Comparison of ENCODE assay signal across 7 mouse cellular contexts in genomic region chr10:81431526-81432168, GRCm38 (mm10). TPM values are rescaled to one million over a fixed set of nuclear protein-coding genes. Genes with fewer than 3 reads are reported as not detected.
DNase-seq lines count a peak whose midpoint lies in the region; ATAC-seq and TF ChIP-seq lines count a peak whose summit lies in the region.

No protein-coding gene starts in this region.

- peak overlapping the region; percentile 83 for H3K4me3 ChIP-seq in cerebellum, adult 2 months (replicated peaks; ENCODE audit: insufficient read depth, low read depth, low read length)
- H3K4me3 ChIP-seq in heart, embryonic 11.5 days (ENCODE audit: low read depth, low read length) = peak overlapping the region; percentile 68
- H3K4me3 ChIP-seq in kidney, embryonic 15.5 days (replicated peaks) = peak overlapping the region; percentile 84
- peak overlapping the region; percentile 76 for H3K4me3 ChIP-seq in stomach, embryonic 16.5 days (replicated peaks; ENCODE audit: low read length)

- peak overlapping the region; percentile 97 for H3K4me2 ChIP-seq in heart, embryonic 11.5 days
- H3K4me2 ChIP-seq in kidney, embryonic 15.5 days = peak overlapping the region; percentile 97
- H3K4me2 ChIP-seq in stomach, embryonic 16.5 days (ENCODE audit: low read depth, low read length) = peak overlapping the region; percentile 93

- H3K4me1 ChIP-seq in cerebellum, adult 2 months (ENCODE audit: control insufficient read depth, insufficient read depth, low read length) = peaks cover 57% of the 10 kb centered on the region
- H3K4me1 ChIP-seq in heart, embryonic 11.5 days (ENCODE audit: control insufficient read depth, insufficient read depth, low read length) = peaks cover 25% of the 10 kb centered on the region
- peaks cover 53% of the 10 kb centered on the region for H3K4me1 ChIP-seq in kidney, embryonic 15.5 days
- peaks cover 31% of the 10 kb centered on the region for H3K4me1 ChIP-seq in stomach, embryonic 16.5 days (ENCODE audit: control insufficient read depth, insufficient read depth, low read length)

- H3K27me3 ChIP-seq in cerebellum, adult 2 months (ENCODE audit: control insufficient read depth, insufficient read depth, low read length) = no peaks in the 10 kb centered on the region
- H3K27me3 ChIP-seq in heart, embryonic 11.5 days (ENCODE audit: control insufficient read depth, insufficient read depth, low read length) = peaks cover 16% of the 10 kb centered on the region
- no peaks in the 10 kb centered on the region for H3K27me3 ChIP-seq in kidney, embryonic 15.5 days
- no peaks in the 10 kb centered on the region for H3K27me3 ChIP-seq in stomach, embryonic 16.5 days (ENCODE audit: control insufficient read depth, insufficient read depth, low read length)

- WGBS in cerebellum, adult 2 months = 17% methylated on average over 15 of the region's 15 CpGs
- WGBS in heart, embryonic 11.5 days (ENCODE audit: insufficient replicate concordance) = 21% methylated on average over 15 of the region's 15 CpGs
- 20% methylated on average over 15 of the region's 15 CpGs for WGBS in kidney, embryonic 15.5 days
- 17% methylated on average over 15 of the region's 15 CpGs for WGBS in stomach, embryonic 16.5 days

- ATAC-seq in heart, embryonic 11.5 days (replicated peaks; ENCODE audit: insufficient number of reproducible peaks, low FRiP score, low TSS enrichment) = no peak
- ATAC-seq in kidney, embryonic 15.5 days (replicated peaks; ENCODE audit: low FRiP score) = no peak
- ATAC-seq in stomach, embryonic 16.5 days (ENCODE audit: insufficient read depth, low FRiP score) = no peak

- TF ChIP-seq POLR2A in cerebellum, adult 2 months (IDR thresholded peaks at IDR 0.05; ENCODE audit: borderline replicate concordance, insufficient read depth, low read length) = no peak

- no peak for TF ChIP-seq CTCF in cerebellum, adult 2 months (IDR thresholded peaks at IDR 0.05; ENCODE audit: borderline replicate concordance, insufficient read depth, low read depth, low read length)

- H3K9me3 ChIP-seq in heart, embryonic 11.5 days (replicated peaks; ENCODE audit: control insufficient read depth, low read length) = no peaks in the 10 kb centered on the region
- no peaks in the 10 kb centered on the region for H3K9me3 ChIP-seq in kidney, embryonic 15.5 days (replicated peaks)
- H3K9me3 ChIP-seq in stomach, embryonic 16.5 days (replicated peaks; ENCODE audit: control insufficient read depth, low read length) = no peaks in the 10 kb centered on the region

- H3K27ac ChIP-seq in cerebellum, adult 2 months (ENCODE audit: insufficient read depth, low read length) = peak overlapping the region; percentile 72
- H3K27ac ChIP-seq in heart, embryonic 11.5 days (ENCODE audit: low read depth, low read length) = no peak overlapping the region
- H3K27ac ChIP-seq in kidney, embryonic 15.5 days = peak overlapping the region; percentile 97
- H3K27ac ChIP-seq in stomach, embryonic 16.5 days (ENCODE audit: low read length) = peak overlapping the region; percentile 91

- no peaks in the 10 kb centered on the region for H3K36me3 ChIP-seq in heart, embryonic 11.5 days (ENCODE audit: control insufficient read depth, insufficient read depth, low read length)
- no peaks in the 10 kb centered on the region for H3K36me3 ChIP-seq in kidney, embryonic 15.5 days
- no peaks in the 10 kb centered on the region for H3K36me3 ChIP-seq in stomach, embryonic 16.5 days (ENCODE audit: control insufficient read depth, insufficient read depth, low read length)

- peak; percentile 14 for DNase-seq in urinary bladder, postnatal 10 days (ENCODE audit: low spot score)
- DNase-seq in urinary bladder, postnatal 36 days (ENCODE audit: low spot score in 2 of 2) = no peak
- DNase-seq in cerebellum, adult 2 months = peak in 1 of 2 experiments; percentile 70
- DNase-seq in lung, postnatal 4 days = peak; percentile 26 to 44

- H3K9ac ChIP-seq in heart, embryonic 11.5 days (ENCODE audit: low read depth, low read length) = no peak overlapping the region
- 0 out of 2 replicates have a peak overlapping the region, but pooled peaks have one; percentile 78 for H3K9ac ChIP-seq in kidney, embryonic 15.5 days
- H3K9ac ChIP-seq in stomach, embryonic 16.5 days (ENCODE audit: low read length) = no peak overlapping the region

RNA-seq across cellular contexts. Expression of gene Nfic, which starts 23.8 kb away (rescaled TPM):
- 103 and 108 TPM in 2 replicates for polyA plus RNA-seq in cerebellum, adult 2 months (2012; rRNA removed)
- polyA plus RNA-seq in heart, embryonic 11.5 days (2014; fragmentation: Nextera tagmentation; extraction: Ambion mirVana) = 28.1 and 29.8 TPM in 2 replicates
- 67.9 and 84.5 TPM in 2 replicates for polyA plus RNA-seq in kidney, embryonic 15.5 days (2015; fragmentation: Nextera tagmentation; extraction: Ambion mirVana)
- polyA plus RNA-seq in stomach, embryonic 16.5 days (2015; fragmentation: Nextera tagmentation; extraction: Ambion mirVana) = 74.8 and 82.5 TPM in 2 replicates

RNA-seq across cellular contexts. Expression of gene Smim24, which starts 38.8 kb away (rescaled TPM):
- 1.2 and 1.7 TPM in 2 replicates for polyA plus RNA-seq in cerebellum, adult 2 months (2012; rRNA removed)
- 4.2 and 5.8 TPM in 2 replicates for polyA plus RNA-seq in heart, embryonic 11.5 days (2014; fragmentation: Nextera tagmentation; extraction: Ambion mirVana)
- polyA plus RNA-seq in kidney, embryonic 15.5 days (2015; fragmentation: Nextera tagmentation; extraction: Ambion mirVana) = 26.0 and 29.4 TPM in 2 replicates
- 61.8 and 65.3 TPM in 2 replicates for polyA plus RNA-seq in stomach, embryonic 16.5 days (2015; fragmentation: Nextera tagmentation; extraction: Ambion mirVana)

RNA-seq across cellular contexts. Expression of gene Gm48552, which starts 42.8 kb away (rescaled TPM):
- polyA plus RNA-seq in cerebellum, adult 2 months (2012; rRNA removed) = 10.7 and 13.8 TPM in 2 replicates
- 0.55 and 1.2 TPM in 2 replicates for polyA plus RNA-seq in heart, embryonic 11.5 days (2014; fragmentation: Nextera tagmentation; extraction: Ambion mirVana)
- polyA plus RNA-seq in kidney, embryonic 15.5 days (2015; fragmentation: Nextera tagmentation; extraction: Ambion mirVana) = 1.6 and 2.1 TPM in 2 replicates
- polyA plus RNA-seq in stomach, embryonic 16.5 days (2015; fragmentation: Nextera tagmentation; extraction: Ambion mirVana) = 1.3 and 1.5 TPM in 2 replicates

RNA-seq across cellular contexts. Expression of gene Gm48551, which starts 47.4 kb away (rescaled TPM):
- polyA plus RNA-seq in cerebellum, adult 2 months (2012; rRNA removed) = 10.2 and 10.8 TPM in 2 replicates
- 1.4 and 2.9 TPM in 2 replicates for polyA plus RNA-seq in heart, embryonic 11.5 days (2014; fragmentation: Nextera tagmentation; extraction: Ambion mirVana)
- polyA plus RNA-seq in kidney, embryonic 15.5 days (2015; fragmentation: Nextera tagmentation; extraction: Ambion mirVana) = 2.5 and 4.1 TPM in 2 replicates
- 3.0 and 3.8 TPM in 2 replicates for polyA plus RNA-seq in stomach, embryonic 16.5 days (2015; fragmentation: Nextera tagmentation; extraction: Ambion mirVana)

RNA-seq across cellular contexts. Expression of gene Dohh, which starts 47.4 kb away (rescaled TPM):
- 87.7 and 93.1 TPM in 2 replicates for polyA plus RNA-seq in cerebellum, adult 2 months (2012; rRNA removed)
- polyA plus RNA-seq in heart, embryonic 11.5 days (2014; fragmentation: Nextera tagmentation; extraction: Ambion mirVana) = 47.5 and 61.4 TPM in 2 replicates
- polyA plus RNA-seq in kidney, embryonic 15.5 days (2015; fragmentation: Nextera tagmentation; extraction: Ambion mirVana) = 79.7 and 82.2 TPM in 2 replicates
- polyA plus RNA-seq in stomach, embryonic 16.5 days (2015; fragmentation: Nextera tagmentation; extraction: Ambion mirVana) = 77.4 and 79.6 TPM in 2 replicates

Comparison
In these comparisons a context has a peak if more than half of its experiments do, and no peak if none do; other contexts are left out.
1. DNase-seq: peak in urinary bladder, postnatal 10 days (single experiment) and lung, postnatal 4 days (2 of 2); none in urinary bladder, postnatal 36 days (0 of 2).
2. Peak in every context shown above with its lines, with median percentiles within 50 percentile points of each other: H3K4me3 ChIP-seq and H3K4me2 ChIP-seq.